Mouse (Mus musculus) hindbrain, embryonic 16.5 days (tissue): ENCODE measurements around the gene Msln. TPM values are rescaled to one million over a fixed set of nuclear protein-coding genes. Genes with fewer than 3 reads are reported as not detected.

Source experiments
- microRNA-seq: library from miRNA; unstranded; fragments of <30 nt; microRNA quantifications from one replicate; pipeline ENCODE4, GENCODE M21; 2017
- polyA plus RNA-seq: library from polyadenylated mRNA; unstranded; fragments of >200 nt; fragmentation: Nextera tagmentation; extraction: Ambion mirVana; gene quantifications from 2 replicates; pipeline ENCODE4 v1.2.1, GENCODE M21; 2015

Gene Msln
- polyA plus RNA-seq, 1 experiment from 2014 or later, result 0.76 TPM

Small RNAs within 50 kb of the gene (microRNA-seq; reads per million reads assigned to microRNA genes)
- gene Gm25083 (not detected), gene Mir6966 (0.62 reads per million)

Other genes with a start within 250 kb of the Msln start
- gene Sox8, start 183.7 kb downstream of the Msln start, polyA plus RNA-seq, result 24.2 and 25.1 TPM in 2 replicates
- gene Lmf1, start 175.3 kb downstream of the Msln start, polyA plus RNA-seq, result 27.7 and 28.2 TPM in 2 replicates
- 5.5 and 11.3 TPM in 2 replicates for gene Gng13, start 37.2 kb downstream of the Msln start, polyA plus RNA-seq
- gene Chtf18, start 27.0 kb downstream of the Msln start, polyA plus RNA-seq, result 6.4 and 7.4 TPM in 2 replicates
- 32.9 and 33.0 TPM in 2 replicates for gene Rpusd1, start 26.7 kb downstream of the Msln start, polyA plus RNA-seq
- not detected in 2 replicates for gene Mslnl, start 18.3 kb downstream of the Msln start, polyA plus RNA-seq
- 29.9 and 30.4 TPM in 2 replicates for gene Narfl, start 19.4 kb upstream of the Msln start, polyA plus RNA-seq
- 149 and 169 TPM in 2 replicates for gene Haghl, start 31.3 kb upstream of the Msln start, polyA plus RNA-seq
- 0.21 and 0.28 TPM in 2 replicates for gene Ccdc78, start 32.2 kb upstream of the Msln start, polyA plus RNA-seq
- gene Fam173a, start 38.5 kb upstream of the Msln start, polyA plus RNA-seq, result 99.9 and 103 TPM in 2 replicates
- 1.6 and 2.2 TPM in 2 replicates for gene AC134908.4, start 41.3 kb upstream of the Msln start, polyA plus RNA-seq
- 79.4 and 88.8 TPM in 2 replicates for gene Metrn, start 42.8 kb upstream of the Msln start, polyA plus RNA-seq
- gene Fbxl16, start 54.7 kb upstream of the Msln start, polyA plus RNA-seq, result 38.1 and 43.0 TPM in 2 replicates
- gene Wdr24, start 69.2 kb upstream of the Msln start, polyA plus RNA-seq, result 29.7 and 32.7 TPM in 2 replicates
- 51.0 and 55.4 TPM in 2 replicates for gene Jmjd8, start 74.5 kb upstream of the Msln start, polyA plus RNA-seq
- gene Stub1, start 79.0 kb upstream of the Msln start, polyA plus RNA-seq, result 397 and 428 TPM in 2 replicates
- 61.6 and 73.4 TPM in 2 replicates for gene Rhbdl1, start 82.9 kb upstream of the Msln start, polyA plus RNA-seq
- 14.8 and 15.4 TPM in 2 replicates for gene Gm20683, start 87.4 kb upstream of the Msln start, polyA plus RNA-seq
- 16.9 and 20.3 TPM in 2 replicates for gene Rhot2, start 90.5 kb upstream of the Msln start, polyA plus RNA-seq
- gene Wdr90, start 107.1 kb upstream of the Msln start, polyA plus RNA-seq, result 13.1 and 16.2 TPM in 2 replicates
- gene Mcrip2, start 114.4 kb upstream of the Msln start, polyA plus RNA-seq, result 34.1 and 38.9 TPM in 2 replicates
- gene Mettl26, start 120.7 kb upstream of the Msln start, polyA plus RNA-seq, result 63.4 and 67.5 TPM in 2 replicates
- 0.34 and 0.51 TPM in 2 replicates for gene Wfikkn1, start 126.5 kb upstream of the Msln start, polyA plus RNA-seq
- 49.5 and 50.8 TPM in 2 replicates for gene Rab40c, start 165.3 kb upstream of the Msln start, polyA plus RNA-seq
- gene Pigq, start 190.6 kb upstream of the Msln start, polyA plus RNA-seq, result 83.1 and 90.5 TPM in 2 replicates
- gene Nhlrc4, start 190.6 kb upstream of the Msln start, polyA plus RNA-seq, result 0.19 and 0.52 TPM in 2 replicates
- gene A930017K11Rik, start 198.2 kb upstream of the Msln start, polyA plus RNA-seq, result 3.9 and 4.7 TPM in 2 replicates
- 20.6 and 25.5 TPM in 2 replicates for gene Capn15, start 231.4 kb upstream of the Msln start, polyA plus RNA-seq